Mouse (Mus musculus) liver, embryonic 14 days (tissue): Measurements from ENCODE around the gene Ttc36. TPM values are rescaled to one million over a fixed set of nuclear protein-coding genes. Genes with fewer than 3 reads are reported as not detected.

Source experiments
- polyA plus RNA-seq: library from polyadenylated mRNA; depleted of rRNA; stranded (reverse); fragments of >200 nt; gene quantifications from 2 replicates; pipeline ENCODE4 v1.2.3, GENCODE M21; 2012; rRNA removed

Gene Ttc36
- polyA plus RNA-seq: 32.0 and 36.6 TPM in 2 replicates

GRCm38 (mm10) chr9:44802808-44803450 lies at the start of gene Ttc36:
Gene Ttc36, minus strand, starts transcription at chr9:44803072.

GRCm38 (mm10) chr9:44799102-44799957 lies 3.5 kb downstream of the Ttc36 start, which contains the start of gene Tmem25:
Gene Tmem25, minus strand, starts transcription at chr9:44799307.

DNA sequence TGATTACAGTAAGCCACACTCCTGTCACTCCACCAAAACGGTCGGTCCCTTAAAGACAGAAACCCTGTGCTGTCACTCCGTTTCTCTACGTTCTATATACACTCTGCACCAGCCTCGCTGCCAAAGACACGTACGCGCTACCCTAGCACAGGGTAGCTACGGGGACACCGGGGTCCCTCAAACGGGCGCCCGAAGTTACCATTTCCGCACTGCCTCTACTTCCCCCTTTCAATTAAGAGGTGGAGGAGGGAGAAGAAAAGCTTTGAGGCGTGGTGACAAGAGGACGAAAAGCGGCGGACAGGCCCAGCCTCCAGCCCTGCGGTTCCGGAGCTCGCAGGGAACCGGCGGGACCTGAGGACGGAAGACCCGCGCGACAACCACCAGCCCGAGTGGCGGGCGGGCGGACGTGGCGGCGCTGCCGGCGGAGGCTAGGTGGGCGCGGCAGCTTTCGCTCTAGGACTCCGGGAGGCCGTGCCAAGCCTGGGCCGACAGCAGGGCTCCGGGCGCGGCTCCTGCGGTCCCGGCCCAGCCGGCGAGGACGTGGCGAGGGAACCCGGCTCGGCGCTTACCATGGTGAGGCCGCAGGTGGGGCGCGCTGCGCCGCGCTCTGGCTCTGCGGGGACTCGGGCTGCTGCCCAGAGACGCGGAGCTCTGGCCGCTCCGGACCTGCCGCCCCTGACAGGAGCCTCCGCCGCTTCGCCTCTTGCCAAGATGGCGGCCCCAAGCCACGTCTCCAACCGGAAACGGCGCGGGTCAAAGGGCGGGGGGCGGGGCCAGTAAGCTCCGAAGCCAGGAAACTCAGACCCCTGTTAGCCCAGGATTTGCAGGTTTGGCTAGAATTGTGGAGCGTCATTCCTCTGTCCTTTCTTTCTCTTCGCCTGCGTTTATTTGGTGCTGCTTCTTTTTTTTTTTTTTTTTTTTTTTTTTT lies 35.5 kb downstream of the Ttc36 start, which contains the start of the genes Arcn1 and Ift46:
Gene Arcn1, minus strand, starts transcription at position 745 of the 928 bp plus-strand sequence.
Gene Ift46, plus strand, starts transcription at position 808 of the 928 bp plus-strand sequence.

Other genes starting within 250 kb of the Ttc36 start
- 0.06 and 0.09 TPM in 2 replicates for gene Cxcr5, start 241.2 kb downstream of the Ttc36 start, polyA plus RNA-seq
- 10.0 and 12.4 TPM in 2 replicates for gene Ddx6, start 198.2 kb downstream of the Ttc36 start, polyA plus RNA-seq
- gene Treh, start 129.8 kb downstream of the Ttc36 start, polyA plus RNA-seq: not detected in 2 replicates
- 2.3 and 2.6 TPM in 2 replicates for gene Phldb1, start 67.9 kb downstream of the Ttc36 start, polyA plus RNA-seq
- 36.2 and 38.3 TPM in 2 replicates for gene Arcn1, start 35.2 kb downstream of the Ttc36 start, polyA plus RNA-seq
- gene Ift46, start 35.2 kb downstream of the Ttc36 start, polyA plus RNA-seq: 12.3 and 18.5 TPM in 2 replicates
- 3.3 and 4.6 TPM in 2 replicates for gene Tmem25, start 3.8 kb downstream of the Ttc36 start, polyA plus RNA-seq
- 2.0 and 3.3 TPM in 2 replicates for gene Kmt2a, start 78.2 kb upstream of the Ttc36 start, polyA plus RNA-seq
- 404 and 423 TPM in 2 replicates for gene Atp5l, start 117.7 kb upstream of the Ttc36 start, polyA plus RNA-seq
- 6.4 and 9.6 TPM in 2 replicates for gene Ube4a, start 162.5 kb upstream of the Ttc36 start, polyA plus RNA-seq
- gene Cd3g, start 177.4 kb upstream of the Ttc36 start, polyA plus RNA-seq: 0.09 and 0.17 TPM in 2 replicates
- 0.01 and 0.02 TPM in 2 replicates for gene Cd3d, start 178.7 kb upstream of the Ttc36 start, polyA plus RNA-seq
- not detected in 2 replicates for gene Cd3e, start 206.6 kb upstream of the Ttc36 start, polyA plus RNA-seq
- gene Mpzl2, start 236.7 kb upstream of the Ttc36 start, polyA plus RNA-seq: 4.8 and 5.3 TPM in 2 replicates